Mouse (Mus musculus): Measurements from ENCODE around the gene Prss16.

The Prss16 gene

GRCm38 (mm10) chr13:21969816-21970215, 39.7 kb downstream of the Prss16 start:
- DNase-seq: no peak

- DNase-seq: no peak
Observed at GRCm38 (mm10) chr13:21969269-21969668, 40.3 kb downstream of the Prss16 start.

All from kidney, postnatal 14 days (tissue).